Mouse (Mus musculus) T-helper 1 cell (primary cell): ENCODE measurements around the gene Slc25a20.
"Not testable (repeated sequence)": the region's sequence is repeated elsewhere in the genome, so short reads cannot be mapped to it uniquely, and the experiment has no call there.

Source experiments
- in situ Hi-C: fragments of 300-600 bp; cut with MboI, MseI; formaldehyde crosslinking; loops from one replicate; pipeline ENCODE4 v1.15.1; 2025; ENCODE audit warnings: high pct_unique_total_duplicates

Gene Slc25a20

DNA sequence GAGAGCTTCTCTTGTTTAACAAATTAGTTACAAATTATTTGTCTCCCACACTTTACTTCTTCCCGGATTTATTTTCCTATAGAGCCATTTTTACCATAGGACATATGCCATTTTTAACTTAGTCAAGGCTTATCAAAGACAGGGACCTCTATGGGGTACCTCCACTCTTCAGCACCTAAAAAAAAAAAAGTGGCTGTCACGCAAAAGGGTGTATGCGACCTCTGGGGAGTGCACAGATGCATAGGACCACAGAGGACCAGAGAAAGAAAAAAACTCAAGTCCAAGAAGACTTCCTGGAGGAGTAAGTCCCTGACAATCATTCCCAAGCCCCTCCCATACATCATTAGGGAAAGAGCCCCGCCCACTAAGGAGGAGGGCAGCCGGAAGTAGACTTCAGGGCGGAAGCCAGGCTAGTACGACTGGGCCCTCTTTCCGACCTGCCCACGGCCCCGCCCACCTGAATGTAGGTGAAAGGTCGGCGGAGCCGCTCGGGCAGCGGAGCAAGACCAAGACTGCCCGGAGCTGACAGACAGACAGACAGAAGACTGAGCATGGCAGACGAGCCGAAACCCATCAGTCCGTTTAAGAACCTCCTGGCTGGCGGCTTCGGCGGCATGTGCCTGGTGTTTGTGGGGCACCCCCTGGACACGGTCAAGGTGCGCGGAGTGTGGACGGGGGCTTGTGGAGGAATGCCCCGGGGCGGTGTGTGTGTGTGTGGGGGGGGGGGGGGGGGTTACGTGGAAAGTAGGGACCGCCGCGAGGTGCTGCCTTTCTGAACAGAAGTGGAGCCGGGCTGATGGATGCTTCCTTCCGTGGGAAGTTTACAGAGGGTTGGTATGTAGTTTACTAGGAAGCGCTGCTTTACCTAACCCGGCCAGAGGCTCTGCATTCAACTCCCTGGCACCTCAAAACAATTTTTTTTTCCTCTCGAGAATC is at the start of gene Slc25a20:
Gene Slc25a20 (plus strand): TSS at position 412 of the 936 bp plus-strand sequence.
- in situ Hi-C loops, result loop anchor here (10.0 kb wide), 1 partner anchor 63 kb away; no protein-coding TSS in a partner anchor

DNA sequence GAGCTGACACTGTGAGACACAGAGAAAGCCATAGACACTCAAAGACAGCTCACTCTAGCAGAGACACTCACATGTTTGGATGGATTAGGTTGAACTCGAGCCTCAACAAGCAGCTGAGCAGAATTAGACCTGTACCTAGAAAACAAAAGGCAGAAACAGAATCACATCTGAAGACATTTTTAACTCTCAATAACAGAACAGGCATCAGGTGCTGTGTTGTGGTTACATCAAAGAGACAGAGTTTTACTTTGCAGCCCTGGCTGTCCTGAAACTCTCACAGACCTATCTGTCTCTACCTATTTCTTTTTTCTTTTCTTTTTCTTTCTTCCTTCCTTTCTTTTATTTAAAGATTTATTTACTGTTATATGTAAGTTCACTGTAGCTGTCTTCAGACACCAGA is 44.6 kb upstream of the Slc25a20 start:
- in situ Hi-C loops, result no loop called here

DNA sequence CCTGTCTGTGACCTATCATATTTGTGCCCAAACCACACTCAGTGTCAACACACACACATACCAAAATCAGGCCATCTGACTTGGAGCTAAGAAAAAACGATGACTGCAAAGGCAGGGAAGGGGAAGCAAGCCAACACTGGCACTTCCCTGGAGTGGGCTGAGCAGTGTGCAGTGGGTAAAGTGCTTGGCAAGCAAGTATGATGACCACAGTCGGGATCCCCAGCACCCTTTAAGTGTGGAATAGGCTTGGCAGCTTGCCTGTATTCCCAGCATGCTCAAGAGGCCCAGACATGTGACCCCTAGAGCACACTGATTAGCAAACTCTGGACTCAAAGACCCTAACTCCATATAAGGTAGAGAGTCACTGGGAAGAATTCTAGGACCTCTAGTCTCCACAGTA is 35.4 kb upstream of the Slc25a20 start:
- in situ Hi-C loops, result no loop called here

DNA sequence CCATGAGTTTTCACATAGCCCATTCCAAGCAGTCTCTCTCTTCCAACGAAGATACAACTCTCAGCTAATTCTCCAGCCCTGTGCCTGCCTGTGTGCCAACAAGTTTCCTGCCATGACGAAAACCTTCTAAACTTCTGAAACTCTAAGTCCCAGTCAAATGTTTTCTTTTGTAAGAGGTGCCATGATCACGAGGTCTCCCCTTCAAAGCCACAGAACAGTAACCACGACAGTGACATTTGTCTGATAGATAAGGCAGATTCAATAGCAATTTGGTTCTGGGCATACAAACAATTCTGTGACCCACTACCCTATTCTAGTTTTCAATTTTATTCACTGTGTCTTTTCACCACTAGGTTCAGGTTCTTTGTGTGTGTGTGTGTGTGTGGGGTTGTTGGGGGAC is 33.7 kb upstream of the Slc25a20 start:
- in situ Hi-C loops, result no loop called here

DNA sequence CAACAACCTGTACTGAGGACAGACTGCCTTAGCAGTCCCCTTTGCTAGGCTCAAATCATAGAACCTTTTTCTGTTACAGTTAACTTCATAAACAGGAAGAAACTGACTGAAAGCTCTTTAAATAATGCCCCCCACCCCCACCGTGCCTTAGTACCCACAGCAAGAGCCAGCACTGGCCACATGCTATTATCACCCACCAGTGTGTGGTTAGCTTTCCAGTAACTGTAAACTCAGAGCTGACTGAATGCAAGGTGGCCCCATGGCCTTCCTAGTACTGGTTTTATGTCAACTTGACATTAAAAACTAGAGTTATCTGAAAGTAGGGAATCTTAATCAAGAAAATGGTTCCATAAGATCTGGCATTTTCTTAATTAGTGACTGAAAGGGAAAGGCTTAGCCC is 31.2 kb upstream of the Slc25a20 start:
- in situ Hi-C loops, result no loop called here

DNA sequence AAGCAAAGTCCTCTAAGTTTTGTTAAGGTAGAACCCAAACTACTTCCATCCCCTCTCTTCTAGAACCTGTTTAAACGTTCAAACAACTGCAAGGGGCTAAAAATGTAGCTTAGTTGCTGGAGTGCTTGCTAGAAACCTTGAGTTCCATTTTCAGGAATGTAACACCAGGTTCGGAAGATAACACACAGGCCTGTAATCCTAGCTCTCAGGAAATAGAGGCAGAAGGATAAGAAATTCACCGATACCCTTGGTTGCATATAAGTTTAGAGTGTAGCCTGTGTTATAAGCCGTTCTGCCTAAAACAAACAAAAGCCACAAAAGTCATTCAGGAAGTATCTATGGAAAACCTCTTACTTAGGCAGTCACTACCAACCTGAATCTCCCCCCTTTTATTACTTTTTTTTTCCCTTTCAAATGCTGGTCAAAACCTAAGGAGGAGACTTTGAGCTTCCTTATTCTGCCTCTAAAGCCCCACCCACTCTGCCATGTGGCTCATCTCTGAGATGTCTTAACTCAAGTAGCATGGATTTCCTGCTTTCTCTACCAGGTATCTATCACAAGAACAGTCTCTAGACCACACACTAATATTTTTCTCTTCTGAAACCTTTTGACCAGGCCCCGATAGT is 30.1 kb upstream of the Slc25a20 start:
- in situ Hi-C loops, result no loop called here

DNA sequence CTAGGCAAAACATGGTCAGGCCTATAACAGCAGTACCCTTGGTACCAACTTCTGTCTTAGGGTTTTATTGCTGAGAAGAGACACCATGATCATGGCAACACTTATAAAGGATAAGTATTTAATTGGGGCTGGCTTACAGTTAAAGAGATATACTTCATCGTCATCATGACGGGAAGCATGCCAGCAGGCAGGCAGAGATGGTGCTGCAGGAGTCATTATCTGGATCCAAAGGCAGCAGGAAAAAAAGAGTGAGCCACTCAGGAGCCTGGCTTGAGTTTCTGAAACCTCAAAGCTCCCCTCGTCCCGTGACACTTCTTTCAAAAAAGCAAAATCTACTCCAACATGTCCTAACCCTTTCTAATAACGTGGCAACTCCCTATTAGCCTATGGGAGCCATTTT is 29.5 kb upstream of the Slc25a20 start:
- in situ Hi-C loops, result no loop called here

DNA sequence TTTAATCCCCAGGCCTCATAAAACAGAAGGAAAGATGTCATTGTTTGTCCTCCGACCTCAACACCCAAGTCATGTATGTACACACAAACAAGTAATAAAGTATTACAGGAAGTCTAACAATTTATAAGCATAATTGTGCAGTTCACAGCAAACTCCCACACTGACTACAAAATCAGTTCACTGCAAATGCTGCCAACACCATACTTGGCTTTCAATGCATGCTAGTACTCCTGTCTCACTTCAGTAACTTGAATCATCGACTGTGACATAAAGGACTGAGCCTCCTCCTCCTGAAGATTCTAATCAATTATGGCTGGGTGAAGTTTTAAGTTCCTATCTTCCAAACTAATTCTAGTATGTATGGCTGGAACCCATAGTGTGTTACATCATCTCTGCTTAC is 28.0 kb upstream of the Slc25a20 start:
- in situ Hi-C loops, result no loop called here

DNA sequence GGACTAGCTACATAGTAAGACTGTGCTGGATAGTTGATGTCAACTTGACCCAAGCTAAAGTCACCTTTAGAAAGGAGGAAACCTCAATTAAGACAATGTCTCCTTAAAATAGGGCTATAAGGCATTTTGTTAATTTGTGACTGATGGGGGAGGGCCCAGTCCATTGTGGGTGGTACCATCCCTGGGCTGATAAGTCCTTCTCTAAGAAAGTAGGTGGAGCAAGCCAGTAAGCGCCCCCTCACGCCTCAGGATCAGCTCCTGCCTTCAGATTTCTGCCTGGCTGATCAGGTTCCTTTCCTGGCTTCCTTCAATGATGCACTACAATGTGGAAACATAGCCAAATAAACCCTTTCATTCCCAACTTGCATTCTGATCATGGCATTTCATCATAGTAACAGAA is 26.5 kb upstream of the Slc25a20 start:
- in situ Hi-C loops, result no loop called here

DNA sequence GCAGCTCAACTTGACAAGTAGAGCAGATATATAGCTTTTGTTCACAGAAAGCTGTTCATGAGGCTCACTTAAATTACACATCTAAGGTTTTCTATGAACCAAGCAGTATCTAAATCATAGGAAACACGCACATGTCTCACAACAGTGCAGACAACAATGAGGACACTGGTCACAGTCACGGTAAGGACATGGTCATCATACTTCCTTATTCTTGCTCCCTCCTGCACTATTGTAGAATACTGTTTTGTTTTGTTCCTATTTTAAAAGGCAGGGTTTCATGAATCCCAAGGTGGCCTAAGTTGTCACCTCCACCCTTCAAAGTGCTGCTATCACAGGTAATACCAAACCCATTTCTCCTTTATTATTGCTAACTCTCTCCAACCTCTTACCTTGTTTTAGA is 22.1 kb upstream of the Slc25a20 start:
- in situ Hi-C loops, result no loop called here

DNA sequence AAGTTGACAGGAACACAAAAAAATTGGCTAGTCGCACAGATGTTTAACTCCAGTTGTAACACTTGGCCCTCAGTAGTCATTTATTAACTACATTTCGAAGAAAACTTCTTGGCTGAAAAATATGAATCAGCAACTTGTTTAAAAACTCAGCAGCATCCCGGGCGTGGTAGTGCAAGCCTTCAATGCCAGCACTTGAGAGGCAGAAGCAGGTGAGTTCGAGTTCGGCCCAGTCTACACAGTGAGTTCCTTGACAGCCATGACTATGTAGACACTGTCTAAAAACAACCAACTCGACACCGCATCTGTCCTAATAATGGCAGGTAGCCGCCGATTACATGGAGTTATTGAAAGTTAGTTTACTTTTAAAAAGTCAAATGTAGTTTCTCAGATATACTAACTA is 13.7 kb upstream of the Slc25a20 start:
- in situ Hi-C loops, result loop anchor here (5.0 kb wide), 1 partner anchor 76 kb away; no protein-coding TSS in a partner anchor

DNA sequence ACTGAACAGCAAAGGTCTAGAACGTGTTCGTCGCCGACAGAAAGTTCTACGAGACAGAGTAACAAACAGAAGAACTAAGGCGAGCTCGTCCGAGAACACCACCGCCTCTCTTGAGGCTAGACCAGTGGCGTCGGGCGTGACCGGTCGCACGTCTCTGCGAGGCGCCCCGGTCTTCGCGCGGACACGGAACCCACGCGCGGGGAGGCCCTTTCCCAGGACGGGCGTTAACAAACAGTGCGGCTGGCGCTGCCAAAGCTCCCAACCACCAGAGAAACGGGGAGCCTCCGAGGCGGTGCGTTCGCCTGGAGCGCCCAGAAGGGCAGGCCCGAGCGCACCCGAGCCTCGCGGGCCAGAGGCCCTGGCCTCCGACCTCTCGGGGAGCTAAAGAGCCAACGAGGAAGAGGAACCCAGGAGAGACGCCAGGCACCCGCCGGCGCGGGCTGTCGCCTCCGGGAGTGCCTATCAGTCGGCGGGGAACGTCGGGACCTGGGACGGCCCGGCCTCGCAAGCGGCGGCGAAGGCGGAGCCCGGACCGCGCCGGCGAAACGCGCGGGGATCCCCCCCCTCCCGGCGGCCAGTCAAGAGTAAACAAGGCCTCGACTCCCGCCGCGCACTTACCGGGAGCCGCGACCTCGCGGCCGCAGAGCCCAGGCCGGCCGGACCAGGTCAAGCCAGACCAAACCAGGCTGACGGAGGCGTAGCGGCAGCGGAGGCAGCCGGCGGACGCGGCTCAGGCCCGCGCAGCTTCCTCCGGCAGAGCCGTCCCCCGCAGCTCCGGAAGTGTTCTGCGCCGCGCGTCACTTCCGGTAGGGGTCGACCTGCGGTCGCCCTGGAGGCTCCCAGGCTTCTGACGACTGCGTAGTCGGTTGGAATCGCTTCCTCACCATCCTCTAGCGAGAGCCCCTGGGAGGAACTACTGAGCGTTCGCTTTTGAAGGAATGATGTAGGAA is 13.0 kb upstream of the Slc25a20 start, which contains the start of gene Arih2:
Gene Arih2 (minus strand): TSS at position 776 of the 950 bp plus-strand sequence.
- in situ Hi-C loops, result loop anchor here (5.0 kb wide), 1 partner anchor 77 kb away; no protein-coding TSS in a partner anchor

DNA sequence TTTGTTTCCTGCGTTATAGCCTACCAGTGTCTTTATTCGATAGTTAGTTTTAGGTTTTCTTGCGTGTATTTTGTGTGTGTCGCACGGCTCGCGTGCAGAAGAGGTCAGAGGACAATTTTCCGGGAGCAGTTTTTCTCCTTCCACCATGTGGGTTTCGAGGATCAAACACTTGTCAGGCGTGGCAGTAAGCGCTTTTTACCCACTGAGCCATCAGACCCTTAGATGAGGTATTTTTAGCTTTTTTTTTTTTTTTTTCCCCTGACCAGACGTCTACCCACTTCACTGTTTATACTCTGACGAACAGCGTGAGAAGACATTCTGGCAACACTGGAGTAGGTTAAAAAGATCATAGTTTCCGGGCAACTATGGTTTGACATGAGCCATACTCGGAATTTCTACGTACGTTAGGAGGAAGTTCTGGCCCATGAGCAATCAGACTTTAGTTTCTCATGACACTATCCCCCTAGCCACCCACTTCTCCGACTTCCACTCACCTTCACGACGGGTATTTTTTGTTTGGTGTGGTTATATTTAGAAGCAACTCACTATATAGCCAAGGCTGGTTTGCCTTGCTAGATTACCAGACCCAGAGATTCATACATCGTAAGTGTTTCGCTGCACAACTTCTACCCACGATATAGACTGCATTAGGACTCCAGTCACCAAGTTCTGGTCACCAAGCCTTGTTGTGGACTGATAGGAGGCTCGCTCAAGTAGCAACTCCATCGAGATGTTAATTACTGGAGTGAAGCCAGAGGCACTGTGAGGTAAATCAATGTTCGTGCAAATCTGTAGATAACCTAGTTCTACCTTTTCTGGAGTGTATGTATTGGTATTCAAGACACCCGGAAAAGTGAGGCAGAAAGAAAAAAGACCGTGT is 12.1 kb upstream of the Slc25a20 start:
- in situ Hi-C loops, result loop anchor here (5.0 kb wide), 1 partner anchor 78 kb away; no protein-coding TSS in a partner anchor

DNA sequence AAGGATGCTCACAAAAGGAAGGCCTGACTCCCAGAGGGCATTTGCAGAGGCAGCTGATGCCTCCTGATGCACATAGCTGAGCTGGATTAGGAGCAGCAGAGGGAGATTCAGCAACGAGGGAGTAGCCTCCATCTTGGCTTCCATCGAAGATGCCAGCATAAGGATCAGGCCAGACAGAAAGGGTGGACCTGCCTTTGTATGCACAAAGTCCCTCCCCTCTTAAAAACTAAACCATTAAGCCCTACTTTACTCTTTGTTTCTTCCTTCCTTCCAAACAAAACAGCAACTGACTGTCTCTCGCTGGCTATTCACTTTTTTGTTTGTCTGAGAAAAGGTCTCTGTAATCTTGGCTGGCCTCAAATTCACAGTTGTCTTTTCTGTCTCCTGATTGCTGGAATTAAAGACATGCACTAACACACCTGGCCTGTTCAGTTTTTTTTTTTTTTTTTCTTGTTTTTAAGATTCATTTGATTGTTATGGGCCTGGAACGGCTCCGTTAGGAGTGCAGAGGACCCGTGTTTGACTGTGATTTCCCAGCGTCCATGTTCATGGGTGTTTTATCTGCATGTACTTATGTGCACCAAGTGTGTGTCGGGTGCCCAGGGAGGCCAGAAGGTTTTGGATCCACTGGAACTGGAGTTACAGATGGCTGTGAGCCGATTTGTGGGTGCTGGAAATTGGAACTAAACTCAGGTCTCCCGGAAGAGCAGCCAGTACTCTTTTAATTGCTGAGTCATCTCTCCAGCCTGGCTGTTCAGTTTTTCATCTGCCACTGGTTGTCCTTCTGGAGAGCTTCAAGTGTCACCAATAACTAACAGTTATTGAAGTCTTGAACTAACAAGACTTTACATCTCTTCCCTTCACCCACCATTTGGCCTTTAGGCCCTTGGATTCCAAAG is 7.1 kb upstream of the Slc25a20 start:
- in situ Hi-C loops, result no loop called here

DNA sequence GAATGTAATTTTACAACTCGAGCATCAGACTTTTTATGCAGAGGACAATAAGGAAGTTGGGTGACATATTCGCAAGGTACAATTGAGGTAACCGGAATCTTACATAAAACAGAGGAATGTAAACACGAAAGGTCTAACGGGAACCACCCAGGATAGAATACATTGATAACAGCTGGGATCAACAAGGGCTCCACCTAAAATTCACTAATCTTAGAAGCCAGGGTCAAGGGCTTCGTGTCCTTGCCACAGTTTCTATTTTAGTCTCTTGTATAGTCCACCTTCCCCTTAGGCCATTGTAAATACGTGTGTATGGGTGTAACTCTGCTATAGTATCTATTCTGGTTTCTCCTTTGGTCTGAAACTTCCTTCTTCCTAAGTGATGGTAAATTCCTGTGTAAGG is 6.0 kb upstream of the Slc25a20 start:
- in situ Hi-C loops, result not testable (repeated sequence)

DNA sequence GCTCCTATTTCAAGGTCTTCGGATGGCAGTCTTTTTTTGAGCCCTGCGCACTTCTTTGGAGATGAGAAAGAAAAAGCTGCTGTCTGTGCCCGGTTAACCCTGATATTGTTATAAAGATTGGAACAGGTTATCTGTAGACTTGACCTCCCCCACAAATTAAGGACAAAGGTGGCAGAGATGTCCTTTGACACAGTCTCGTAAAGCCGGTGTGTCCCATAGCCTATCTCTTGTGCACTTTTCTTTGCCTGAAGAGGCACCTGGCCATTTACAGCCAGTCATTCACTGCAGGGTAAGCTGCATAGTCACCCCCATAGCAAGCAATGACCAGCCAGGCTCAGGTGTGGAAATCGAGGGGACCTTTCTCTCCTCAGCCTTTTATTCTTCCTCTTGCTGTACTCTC is 772 bp downstream of the Slc25a20 start:
- in situ Hi-C loops, result loop anchor here (10.0 kb wide), 1 partner anchor 62 kb away; no protein-coding TSS in a partner anchor

DNA sequence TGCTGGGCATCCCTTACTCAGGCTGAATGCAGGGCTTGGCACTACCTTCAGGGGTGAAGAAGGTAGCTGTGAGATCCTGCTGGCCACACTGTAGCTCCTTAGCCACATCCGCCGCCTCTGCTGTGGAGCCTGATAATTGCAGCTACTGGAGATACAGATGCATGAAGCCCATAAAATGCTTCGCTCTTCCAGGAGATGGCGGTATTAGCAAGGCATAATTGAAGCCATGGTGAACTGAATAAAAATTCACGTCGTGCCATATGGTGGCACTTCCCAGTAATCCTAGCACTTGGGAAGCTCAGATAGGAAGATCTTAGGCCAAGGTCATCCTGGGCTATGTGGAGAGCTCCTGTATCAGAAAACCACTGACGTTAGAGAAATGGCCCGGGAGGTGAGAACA is 8.0 kb downstream of the Slc25a20 start:
- in situ Hi-C loops, result loop anchor here (10.0 kb wide), 1 partner anchor 55 kb away; no protein-coding TSS in a partner anchor

DNA sequence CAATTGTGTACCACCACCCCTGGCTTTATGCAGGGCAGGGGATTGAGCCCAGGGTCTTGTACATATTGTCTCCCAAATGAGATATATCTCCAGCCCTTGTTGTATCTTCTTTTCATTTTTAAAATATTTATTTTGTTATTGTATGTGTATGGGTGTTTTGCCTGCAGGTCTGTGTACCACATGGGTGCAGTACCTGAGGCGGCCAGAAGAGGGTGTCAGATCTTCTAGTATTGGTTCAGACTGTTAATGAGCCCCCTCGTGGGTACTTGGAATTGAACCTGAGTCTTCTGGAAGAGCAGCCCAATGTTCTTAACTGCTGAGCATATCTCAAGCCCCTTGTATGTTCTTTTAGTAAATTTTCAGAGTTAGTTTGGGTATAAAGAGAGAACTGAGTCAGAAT is 11.3 kb downstream of the Slc25a20 start:
- in situ Hi-C loops, result no loop called here

DNA sequence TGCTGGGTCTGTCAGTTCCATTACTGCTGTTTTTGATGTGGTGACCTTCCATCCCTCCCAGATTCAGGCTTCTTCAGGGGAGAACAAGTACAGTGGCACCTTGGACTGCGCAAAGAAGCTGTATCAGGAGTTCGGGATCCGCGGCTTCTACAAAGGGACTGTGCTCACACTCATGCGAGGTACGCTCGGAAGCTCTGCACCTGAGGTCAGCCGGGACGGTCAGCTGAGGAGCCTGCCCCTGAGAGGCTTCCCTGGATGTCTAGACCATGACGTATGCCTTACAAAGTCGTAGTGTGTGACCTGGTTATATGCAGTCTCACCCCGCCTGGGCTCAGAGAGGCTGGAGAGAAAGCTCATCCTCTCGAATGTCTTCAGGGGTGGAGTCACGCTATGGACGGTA is 18.1 kb downstream of the Slc25a20 start:
- in situ Hi-C loops, result no loop called here
